Mouse (Mus musculus): ENCODE data around the gene Efr3b.

The Efr3b gene

GRCm38 (mm10) chr12:4038061-4039041 lies at the start of gene Efr3b:
Efr3b (minus strand) TSS chr12:4038915.
- peak; percentile 51 to 82 for DNase-seq (ENCODE audit: low spot score in 2 of 2)

DNA sequence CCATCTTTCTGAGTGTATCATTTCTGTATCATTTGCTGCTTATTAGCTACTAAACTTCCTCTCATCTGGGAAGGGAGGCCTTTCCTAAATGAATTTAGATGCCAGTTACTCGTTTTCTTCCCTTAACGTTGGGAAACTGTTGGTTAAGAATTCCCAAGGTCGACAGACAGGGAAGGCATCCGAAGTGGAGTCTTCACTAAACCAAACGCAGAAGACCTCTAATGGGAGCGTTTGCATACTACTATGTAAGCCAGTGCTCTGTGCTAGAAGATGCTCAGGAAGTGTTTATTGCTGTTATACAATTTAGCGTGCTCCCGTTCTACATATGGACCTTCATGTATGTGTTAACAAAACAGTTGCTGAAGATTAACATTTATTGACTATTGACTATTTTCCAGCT lies 44.7 kb upstream of the Efr3b start:
- no peak for DNase-seq (ENCODE audit: low spot score in 2 of 2)

DNA sequence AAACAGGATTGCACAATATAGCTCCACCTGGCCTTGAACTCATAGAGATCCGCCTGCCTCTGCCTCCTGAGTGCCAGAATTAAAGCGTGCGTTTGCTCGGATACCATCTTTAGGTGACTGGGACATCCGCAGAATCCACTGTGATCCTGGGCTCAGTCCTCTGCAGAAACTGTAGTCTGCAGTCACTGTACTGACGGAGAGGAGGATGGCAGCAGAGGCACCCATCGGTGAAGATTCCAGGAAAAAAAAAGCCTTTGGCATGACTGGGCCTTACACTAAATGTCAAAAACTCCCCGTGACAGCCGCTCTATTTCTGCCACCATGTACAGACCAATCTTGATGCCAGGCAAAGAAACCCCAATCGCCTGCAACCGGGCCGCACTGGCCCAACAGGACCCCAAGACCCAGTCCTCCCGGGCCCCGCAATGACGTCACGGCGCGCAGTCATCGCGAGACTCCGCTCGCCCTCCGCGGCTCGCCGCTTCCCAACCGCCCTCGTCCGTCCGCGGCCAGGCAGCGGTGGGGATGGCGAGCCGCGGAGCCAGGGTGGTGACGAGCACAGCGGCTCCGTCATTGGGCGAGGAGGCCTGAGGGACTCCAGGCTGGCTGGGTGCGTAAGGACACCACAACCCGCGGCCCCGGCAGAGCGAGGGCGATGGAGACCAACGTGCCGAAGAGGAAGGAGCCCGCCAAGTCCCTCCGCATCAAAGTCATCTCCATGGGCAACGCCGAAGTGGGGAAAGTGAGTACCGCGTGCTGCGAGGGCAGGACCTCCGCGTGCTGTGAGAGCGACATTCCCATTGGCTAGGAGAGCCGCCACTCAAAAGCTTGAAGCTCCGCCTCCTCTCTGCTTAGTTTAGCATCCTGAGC lies 43.7 kb upstream of the Efr3b start, which contains the start of gene Dnajc27:
TSS of gene Dnajc27 (plus strand) at position 452 of the 870 bp plus-strand sequence.
- peak; percentile 90 to 98 for DNase-seq (ENCODE audit: low spot score in 2 of 2)

DNA sequence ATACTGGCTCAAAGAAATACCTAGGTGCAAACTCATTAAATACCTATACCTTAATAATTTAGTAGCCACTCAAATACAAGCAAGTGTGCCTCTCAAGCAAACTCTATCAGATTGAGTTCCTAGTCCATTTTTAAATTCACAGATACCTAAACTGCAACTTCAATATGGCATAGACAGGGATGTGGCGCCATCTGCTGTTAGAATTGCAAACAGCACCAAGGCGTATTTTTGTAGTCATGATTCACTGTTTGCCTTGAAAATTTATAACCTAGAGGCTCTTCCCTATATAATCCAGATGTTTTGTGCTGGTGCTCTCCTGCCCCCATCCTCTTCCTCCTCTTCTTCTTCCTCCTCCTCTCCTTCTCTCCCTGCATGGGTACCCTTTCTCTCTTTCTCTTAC lies 41.6 kb upstream of the Efr3b start:
- DNase-seq (ENCODE audit: low spot score in 2 of 2): peak in 1 of 2 experiments; percentile 93

DNA sequence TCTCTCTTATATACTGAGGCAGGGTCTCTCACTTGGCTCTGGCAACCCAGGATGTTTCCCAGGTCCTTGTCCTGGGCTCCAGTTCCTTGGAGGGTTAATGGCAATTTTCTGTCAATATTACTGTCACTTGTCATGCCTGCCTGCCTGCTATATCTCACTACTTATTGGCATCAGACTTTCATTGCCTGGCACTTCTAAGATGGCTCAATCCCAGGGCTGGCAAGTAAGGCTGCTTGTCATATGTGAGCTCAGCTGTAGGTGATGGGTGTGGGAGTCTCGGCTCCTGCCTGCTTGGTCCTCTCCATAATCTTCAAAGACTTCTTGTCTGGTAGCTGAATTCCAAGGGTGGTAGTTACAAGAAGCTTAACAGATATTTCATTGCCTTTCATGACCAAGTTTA lies 39.4 kb upstream of the Efr3b start:
- peak in 1 of 2 experiments; percentile 28 for DNase-seq (ENCODE audit: low spot score in 2 of 2)

- DNase-seq (ENCODE audit: low spot score in 2 of 2): no peak
Measured at GRCm38 (mm10) chr12:4076383-4076782, 37.7 kb upstream of the Efr3b start.

GRCm38 (mm10) chr12:4075407-4075806 lies 36.7 kb upstream of the Efr3b start:
- DNase-seq (ENCODE audit: low spot score in 2 of 2): no peak

DNA sequence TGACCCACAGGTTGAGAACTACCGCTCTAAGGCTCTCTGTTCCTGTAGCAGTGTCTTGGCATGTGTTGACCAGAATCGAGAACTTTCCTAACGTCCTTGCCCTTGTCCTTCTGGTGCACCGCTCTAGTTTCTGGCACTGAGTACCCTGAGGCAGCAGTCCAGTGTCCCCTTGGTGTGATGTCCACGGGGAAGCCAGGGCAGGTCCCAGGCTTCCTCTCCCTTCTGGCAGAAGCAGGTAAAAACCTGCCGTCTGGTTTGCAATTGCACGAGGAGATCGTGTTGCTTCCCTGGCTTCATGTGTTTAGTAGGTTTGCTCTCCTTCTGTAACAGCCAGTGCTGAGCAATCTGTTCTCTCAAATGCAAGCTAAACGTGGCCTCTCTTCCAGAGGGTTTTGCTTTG lies 33.0 kb upstream of the Efr3b start:
- DNase-seq (ENCODE audit: low spot score in 2 of 2): no peak

- no peak for DNase-seq (ENCODE audit: low spot score in 2 of 2)
Measured at GRCm38 (mm10) chr12:4068551-4068950, 29.8 kb upstream of the Efr3b start.

DNA sequence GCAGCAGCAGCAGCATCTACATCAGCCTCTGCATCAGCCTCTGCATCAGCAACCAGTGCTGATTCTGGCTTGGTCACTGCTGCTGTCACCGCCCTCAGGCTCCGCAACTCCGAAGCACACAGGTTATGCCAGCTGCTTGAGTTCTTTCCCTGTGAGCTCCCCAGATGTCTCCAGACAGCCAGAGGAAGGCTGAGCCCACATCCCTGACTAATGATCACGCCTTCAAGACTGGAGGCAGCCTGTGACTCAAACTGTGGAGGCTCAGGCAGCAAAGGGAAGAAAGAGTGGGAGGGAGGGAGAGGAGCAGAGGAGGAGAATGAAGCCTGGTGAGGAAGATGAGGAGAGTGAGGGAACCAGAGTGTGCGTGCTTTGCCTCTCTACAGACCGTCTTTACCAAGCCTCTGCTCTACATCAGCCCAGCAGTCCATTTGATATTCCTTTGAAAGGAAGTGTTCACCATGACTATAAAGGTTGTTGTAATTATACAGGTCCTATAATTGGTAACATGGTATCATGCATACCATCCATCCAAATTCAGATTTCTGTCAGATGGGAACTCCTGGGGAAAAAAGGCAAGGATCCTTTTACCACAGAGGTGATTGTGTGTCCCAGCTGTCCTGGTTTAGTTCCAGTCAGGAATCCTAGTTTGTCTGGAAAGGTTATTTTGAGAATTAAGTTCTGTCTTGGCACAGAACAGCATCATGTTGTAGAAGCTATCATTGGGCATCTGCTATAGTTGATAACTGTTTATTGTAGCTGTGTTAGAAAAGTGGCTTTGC lies 28.2 kb upstream of the Efr3b start:
- DNase-seq (ENCODE audit: low spot score in 2 of 2): peak; percentile 69 to 71

- DNase-seq (ENCODE audit: low spot score in 2 of 2): no peak
Measured at GRCm38 (mm10) chr12:4065944-4066343, 27.2 kb upstream of the Efr3b start.

DNA sequence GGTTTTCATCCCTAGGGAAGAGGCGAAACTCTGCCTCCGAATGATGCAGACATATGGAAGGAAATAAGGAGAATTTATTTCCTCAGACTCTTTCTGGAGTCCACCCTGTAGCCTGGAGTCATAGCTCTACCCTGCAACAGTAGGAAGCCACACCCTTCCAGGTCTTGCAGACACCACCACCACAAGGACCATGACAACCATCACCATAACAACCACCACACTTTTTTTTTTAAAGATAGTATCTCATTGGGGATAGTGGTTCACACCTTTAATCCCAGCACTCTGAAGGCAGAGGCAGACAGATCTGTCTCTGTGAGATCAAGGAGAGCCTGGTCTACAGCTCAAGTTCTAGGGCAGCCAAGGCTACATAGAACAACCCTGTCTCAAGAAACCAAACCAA lies 26.8 kb upstream of the Efr3b start:
- no peak for DNase-seq (ENCODE audit: low spot score in 2 of 2)

- DNase-seq (ENCODE audit: low spot score in 2 of 2): no peak
Measured at GRCm38 (mm10) chr12:4059683-4060082, 21.0 kb upstream of the Efr3b start.

DNA sequence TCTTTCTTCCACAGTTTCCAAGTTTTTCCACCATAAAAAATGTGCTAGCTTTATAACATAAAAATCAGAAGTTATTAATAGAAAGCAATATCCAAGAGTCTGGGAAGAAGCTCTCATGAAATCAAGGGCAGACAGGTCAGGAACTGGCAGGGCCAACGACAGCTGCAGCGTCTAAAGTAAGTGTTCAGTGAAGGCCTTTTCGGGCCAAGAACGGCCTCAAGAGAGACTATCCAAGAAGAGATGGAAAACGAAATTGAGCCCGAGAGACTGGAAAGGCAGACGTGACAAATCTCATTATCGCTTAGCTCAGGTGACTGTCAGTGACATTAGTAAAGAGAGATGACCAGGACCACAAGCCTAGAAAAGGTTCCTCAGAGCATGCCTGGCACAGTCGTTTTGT lies 19.6 kb upstream of the Efr3b start:
- no peak for DNase-seq (ENCODE audit: low spot score in 2 of 2)

DNA sequence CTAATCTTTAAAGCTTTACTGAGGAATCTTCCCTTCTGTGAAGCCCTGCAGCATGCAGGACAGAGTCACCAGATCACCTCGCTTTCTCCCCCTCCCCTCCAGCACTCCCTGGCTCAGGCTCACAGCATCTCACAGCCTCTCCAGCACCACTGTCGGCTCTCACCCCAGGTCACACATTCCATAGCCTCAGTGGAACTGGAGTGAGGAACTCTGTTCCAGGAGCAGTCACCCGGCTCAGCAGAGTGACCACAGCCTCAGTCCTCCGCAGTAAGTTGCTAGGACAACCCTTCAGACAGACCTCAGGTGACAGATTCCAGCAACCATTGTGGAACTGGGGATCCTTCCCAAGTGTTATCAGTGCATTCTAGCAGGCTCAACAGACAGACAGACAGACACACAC lies 16.1 kb upstream of the Efr3b start:
- DNase-seq (ENCODE audit: low spot score in 2 of 2): no peak

DNA sequence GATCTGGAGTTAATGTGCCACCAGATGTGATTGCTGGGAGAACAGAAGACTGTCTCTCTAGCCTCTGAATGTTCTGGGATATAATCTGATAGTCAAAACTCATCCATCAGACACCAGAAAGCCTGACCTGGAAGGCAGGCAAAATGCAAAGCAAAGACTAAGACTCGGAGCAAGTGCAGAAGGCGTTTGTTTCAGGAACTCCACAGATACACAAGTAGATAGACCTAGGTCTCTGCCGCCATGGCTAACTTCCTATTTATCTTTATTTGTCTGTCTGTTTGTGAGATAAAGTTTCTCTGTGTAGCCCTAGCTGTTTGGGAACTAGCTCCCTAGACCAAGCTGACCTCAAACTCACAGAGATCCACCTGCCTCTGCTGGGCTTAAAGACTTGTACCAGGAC lies 14.9 kb upstream of the Efr3b start:
- DNase-seq (ENCODE audit: low spot score in 2 of 2): no peak

GRCm38 (mm10) chr12:4050861-4051425 lies 12.2 kb upstream of the Efr3b start:
- DNase-seq (ENCODE audit: low spot score in 2 of 2): no peak

DNA sequence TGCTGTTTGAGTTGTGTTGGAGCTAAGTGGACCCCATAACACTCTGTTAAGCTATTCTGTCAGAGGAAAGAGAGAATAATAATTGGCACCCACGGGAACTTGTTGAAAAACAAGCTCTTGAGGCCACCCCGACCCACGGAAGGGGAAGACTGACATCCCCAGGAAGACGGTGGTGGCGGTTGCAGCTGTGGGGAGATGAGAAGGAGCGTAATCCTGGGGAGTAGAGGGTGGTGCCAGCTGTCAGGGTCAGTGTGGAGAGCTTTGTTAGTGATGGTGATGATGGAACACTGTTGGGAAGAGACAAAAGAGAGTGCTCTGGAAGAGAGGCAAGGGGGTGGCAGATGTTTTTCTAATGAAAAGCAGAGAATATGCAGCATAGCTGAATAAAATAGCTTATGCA lies 9.3 kb upstream of the Efr3b start:
- DNase-seq (ENCODE audit: low spot score in 2 of 2): no peak

DNA sequence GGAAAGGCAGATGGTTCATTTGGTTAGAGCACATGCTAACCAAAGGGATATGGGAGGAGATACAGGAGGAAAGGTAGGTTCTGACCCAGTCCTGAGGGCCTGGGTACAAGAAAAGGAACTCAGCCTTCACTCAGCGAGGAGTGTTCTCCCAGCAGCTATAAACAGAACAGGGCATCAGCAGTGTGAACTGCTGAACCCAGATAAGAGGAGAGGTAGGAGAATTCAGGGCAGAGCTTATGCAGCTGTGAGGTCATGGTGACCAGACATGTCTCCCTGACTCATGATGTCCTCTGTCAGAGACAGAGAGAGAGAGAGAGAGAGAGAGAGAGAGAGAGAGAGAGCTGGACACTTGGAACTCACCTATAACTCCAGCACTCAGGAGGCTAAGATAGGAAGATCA lies 7.3 kb upstream of the Efr3b start:
- DNase-seq (ENCODE audit: low spot score in 2 of 2): no peak

DNA sequence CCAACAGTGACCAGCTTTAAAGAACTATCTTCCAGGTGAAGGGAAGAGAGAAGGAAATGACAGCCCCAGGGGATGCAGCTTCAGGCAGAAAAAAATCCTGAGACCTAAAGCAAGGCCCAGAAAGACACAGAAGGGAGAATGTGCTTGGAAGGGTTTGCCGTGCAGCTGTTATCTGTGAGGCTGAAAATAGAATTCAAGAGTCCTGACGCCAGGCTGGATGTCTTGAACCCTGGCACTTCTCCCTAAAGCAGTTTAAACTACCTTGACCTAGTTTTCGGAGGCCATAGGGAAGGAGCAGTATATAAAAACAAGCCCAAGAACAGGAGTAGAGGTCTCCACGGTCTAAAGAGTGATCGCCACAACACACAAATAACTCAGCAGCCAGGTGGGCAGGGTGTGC lies 3.7 kb upstream of the Efr3b start:
- no peak for DNase-seq (ENCODE audit: low spot score in 2 of 2)

- DNase-seq (ENCODE audit: low spot score in 2 of 2): no peak
Measured at GRCm38 (mm10) chr12:4039046-4039445, 331 bp upstream of the Efr3b start.

Measured in left cerebral cortex, adult 9 months (tissue).